Mouse (Mus musculus): ENCODE results near the gene Mpp6. TPM values are rescaled to one million over a fixed set of nuclear protein-coding genes. Genes with fewer than 3 reads are reported as not detected.

The Mpp6 gene
- total and polyA plus RNA-seq, 3 experiments = 13.2 to 67.6 (median 61.7) TPM

DNA sequence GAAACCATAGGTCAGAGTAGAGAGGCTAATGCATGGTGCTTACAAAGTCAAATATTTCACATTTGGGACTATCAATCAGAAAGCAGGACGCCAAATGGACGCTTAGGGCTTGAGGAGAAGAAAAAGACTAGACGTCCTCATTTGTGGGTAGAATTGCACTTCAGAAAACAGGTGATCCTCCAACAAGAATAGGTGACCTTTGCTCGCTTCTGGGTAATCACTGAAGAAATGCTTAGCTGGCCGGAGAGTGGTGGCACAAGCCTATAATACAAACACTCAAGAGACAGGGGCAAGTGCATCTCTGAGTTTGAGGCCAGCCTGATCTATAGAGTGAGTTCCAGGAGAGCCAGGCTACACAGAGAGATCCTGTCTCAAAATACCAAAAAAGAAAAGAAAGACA is 83.8 kb downstream of the Mpp6 start:
- no peak overlapping the region for H3K4me3 ChIP-seq
- H3K4me1 ChIP-seq (ENCODE audit: control insufficient read depth, insufficient read depth, low read length) = peaks cover 4% of the 10 kb centered on the region
- 96% methylated on average over 5 of the region's 5 CpGs for WGBS
- intact Hi-C loops (cut with DNase I) = no loop called here
- H3K9ac ChIP-seq (ENCODE audit: low read depth, low read length) = no peak overlapping the region
- H3K36me3 ChIP-seq (ENCODE audit: control insufficient read depth, insufficient read depth, low read length) = peaks cover 4% of the 10 kb centered on the region
- TF ChIP-seq CTCF (IDR thresholded peaks at IDR 0.05) (no peak), POLR2A (IDR thresholded peaks at IDR 0.05; ENCODE audit: insufficient read depth, low read depth, low read length) (no peak), EP300 (IDR thresholded peaks at IDR 0.05; ENCODE audit: insufficient read depth, low read depth, low read length) (no peak)
- H3K79me2 ChIP-seq (replicated peaks; ENCODE audit: control insufficient read depth, insufficient read depth, low read length) = no peaks in the 10 kb centered on the region
- H3K27ac ChIP-seq = no peak overlapping the region
- H3K27me3 ChIP-seq (ENCODE audit: control insufficient read depth, insufficient read depth, low read length) = no peaks in the 10 kb centered on the region
- DNase-seq = no peak

DNA sequence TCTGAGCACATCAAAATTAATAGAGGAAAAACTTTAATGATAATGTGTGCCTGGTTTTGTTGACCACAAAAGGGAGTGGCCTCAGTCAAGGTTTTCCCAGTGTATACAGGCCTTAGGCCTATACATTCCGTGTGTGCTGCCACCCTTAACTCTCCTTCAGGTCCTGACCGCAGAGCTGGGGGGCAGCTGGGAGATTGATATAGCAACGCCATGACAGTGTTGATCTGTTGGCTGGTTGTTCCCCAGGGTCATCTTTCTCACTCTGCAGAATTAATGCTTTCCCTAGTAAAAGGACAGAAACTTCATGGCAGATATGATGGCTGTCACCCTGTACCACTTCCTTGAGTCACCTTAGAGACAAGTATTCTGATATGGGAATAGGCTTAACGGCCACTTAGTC is 94.3 kb downstream of the Mpp6 start:
- 96% methylated on average over 4 of the region's 4 CpGs for WGBS
- no peaks in the 10 kb centered on the region for H3K79me2 ChIP-seq (replicated peaks; ENCODE audit: control insufficient read depth, insufficient read depth, low read length)
- TF ChIP-seq POLR2A (IDR thresholded peaks at IDR 0.05; ENCODE audit: insufficient read depth, low read depth, low read length) (no peak), CTCF (IDR thresholded peaks at IDR 0.05) (no peak), EP300 (IDR thresholded peaks at IDR 0.05; ENCODE audit: insufficient read depth, low read depth, low read length) (no peak)
- H3K4me3 ChIP-seq = no peak overlapping the region
- DNase-seq = no peak
- no peaks in the 10 kb centered on the region for H3K36me3 ChIP-seq (ENCODE audit: control insufficient read depth, insufficient read depth, low read length)
- H3K27ac ChIP-seq = no peak overlapping the region
- H3K4me1 ChIP-seq (ENCODE audit: control insufficient read depth, insufficient read depth, low read length) = no peaks in the 10 kb centered on the region
- H3K27me3 ChIP-seq (ENCODE audit: control insufficient read depth, insufficient read depth, low read length) = no peaks in the 10 kb centered on the region
- H3K9ac ChIP-seq (ENCODE audit: low read depth, low read length) = no peak overlapping the region
- intact Hi-C loops (cut with DNase I) = no loop called here

GRCm38 (mm10) chr6:50205093-50205492 is 95.1 kb downstream of the Mpp6 start:
- TF ChIP-seq CTCF (IDR thresholded peaks at IDR 0.05) = no peak
- TF ChIP-seq POLR2A (IDR thresholded peaks at IDR 0.05; ENCODE audit: insufficient read depth, low read depth, low read length) = no peak
- no peak for TF ChIP-seq EP300 (IDR thresholded peaks at IDR 0.05; ENCODE audit: insufficient read depth, low read depth, low read length)
- Histone ChIP-seq H3K27me3 (ENCODE audit: control insufficient read depth, insufficient read depth, low read length) (no peaks in the 10 kb centered on the region), H3K36me3 (ENCODE audit: control insufficient read depth, insufficient read depth, low read length) (no peaks in the 10 kb centered on the region), H3K4me3 (no peak overlapping the region), H3K27ac (no peak overlapping the region), H3K79me2 (replicated peaks; ENCODE audit: control insufficient read depth, insufficient read depth, low read length) (no peaks in the 10 kb centered on the region), H3K4me1 (ENCODE audit: control insufficient read depth, insufficient read depth, low read length) (no peaks in the 10 kb centered on the region), H3K9ac (ENCODE audit: low read depth, low read length) (no peak overlapping the region)
- WGBS = 96% methylated on average over 4 of the region's 4 CpGs
- intact Hi-C loops (cut with DNase I) = no loop called here
- no peak for DNase-seq

GRCm38 (mm10) chr6:50214711-50215372 is 104.8 kb downstream of the Mpp6 start:
- intact Hi-C loops (cut with DNase I) = no loop called here
- Histone ChIP-seq H3K79me2 (replicated peaks; ENCODE audit: control insufficient read depth, insufficient read depth, low read length) (no peaks in the 10 kb centered on the region), H3K4me3 (no peak overlapping the region), H3K9ac (ENCODE audit: low read depth, low read length) (no peak overlapping the region), H3K4me1 (ENCODE audit: control insufficient read depth, insufficient read depth, low read length) (no peaks in the 10 kb centered on the region; the same call in 1 of the 2 replicates), H3K27me3 (ENCODE audit: control insufficient read depth, insufficient read depth, low read length) (no peaks in the 10 kb centered on the region), H3K36me3 (ENCODE audit: control insufficient read depth, insufficient read depth, low read length) (no peaks in the 10 kb centered on the region), H3K27ac (no peak overlapping the region)
- TF ChIP-seq POLR2A (IDR thresholded peaks at IDR 0.05; ENCODE audit: insufficient read depth, low read depth, low read length) (no peak), EP300 (IDR thresholded peaks at IDR 0.05; ENCODE audit: insufficient read depth, low read depth, low read length) (no peak), CTCF (IDR thresholded peaks at IDR 0.05) (no peak)
- DNase-seq = no peak
- WGBS = 25% methylated on average over 2 of the region's 2 CpGs

- DNase-seq = no peak
- Histone ChIP-seq H3K79me2 (replicated peaks; ENCODE audit: control insufficient read depth, insufficient read depth, low read length) (no peaks in the 10 kb centered on the region), H3K36me3 (ENCODE audit: control insufficient read depth, insufficient read depth, low read length) (no peaks in the 10 kb centered on the region), H3K27ac (no peak overlapping the region), H3K4me1 (ENCODE audit: control insufficient read depth, insufficient read depth, low read length) (no peaks in the 10 kb centered on the region; the same call in 1 of the 2 replicates), H3K9ac (ENCODE audit: low read depth, low read length) (no peak overlapping the region), H3K27me3 (ENCODE audit: control insufficient read depth, insufficient read depth, low read length) (no peaks in the 10 kb centered on the region), H3K4me3 (no peak overlapping the region)
- TF ChIP-seq EP300 (IDR thresholded peaks at IDR 0.05; ENCODE audit: insufficient read depth, low read depth, low read length) = no peak
- intact Hi-C loops (cut with DNase I) = no loop called here
- WGBS = 53% methylated on average over 2 of the region's 2 CpGs
Observed at GRCm38 (mm10) chr6:50215373-50215745, 105.3 kb downstream of the Mpp6 start.

DNA sequence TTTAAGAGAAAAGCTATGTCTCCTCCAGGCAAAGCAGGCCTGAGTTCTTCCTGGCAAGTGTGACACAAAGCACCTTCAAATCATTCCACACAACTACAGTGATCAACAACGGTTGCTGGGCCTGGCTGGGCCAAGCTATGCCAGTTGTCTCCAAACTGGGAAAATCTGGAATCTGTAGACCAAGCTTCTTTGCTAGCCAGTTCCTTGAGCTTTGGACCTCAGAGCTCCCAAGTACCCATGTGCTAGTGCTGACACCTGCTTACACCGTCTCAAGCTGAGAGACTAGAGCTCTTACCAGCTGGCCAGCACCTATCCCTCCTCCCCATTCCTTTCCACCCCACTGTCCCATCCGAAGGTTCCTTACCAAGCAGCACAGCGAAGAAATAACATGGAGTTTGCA is 105.9 kb downstream of the Mpp6 start:
- no peak overlapping the region for H3K9ac ChIP-seq (ENCODE audit: low read depth, low read length)
- no peaks in the 10 kb centered on the region; the same call in 1 of the 2 replicates for H3K4me1 ChIP-seq (ENCODE audit: control insufficient read depth, insufficient read depth, low read length)
- no peaks in the 10 kb centered on the region for H3K79me2 ChIP-seq (replicated peaks; ENCODE audit: control insufficient read depth, insufficient read depth, low read length)
- no peak for DNase-seq
- H3K36me3 ChIP-seq (ENCODE audit: control insufficient read depth, insufficient read depth, low read length) = no peaks in the 10 kb centered on the region
- WGBS = 88% methylated on average over 4 of the region's 4 CpGs
- H3K27ac ChIP-seq = no peak overlapping the region
- intact Hi-C loops (cut with DNase I) = no loop called here
- H3K4me3 ChIP-seq = no peak overlapping the region
- TF ChIP-seq EP300 (IDR thresholded peaks at IDR 0.05; ENCODE audit: insufficient read depth, low read depth, low read length) = no peak
- no peaks in the 10 kb centered on the region for H3K27me3 ChIP-seq (ENCODE audit: control insufficient read depth, insufficient read depth, low read length)
